Mouse (Mus musculus): ENCODE measurements at regions not wholly inside any gene's neighbourhood (a gene's known extent, or its start where the extent isn't known, plus 50 kb on each side); places are given as distances from the start of the nearest gene placed in this dataset.

GRCm38 (mm10) chr17:45811632-45812221, 78.1 kb upstream of the 1600014C23Rik start:
- 81% methylated on average over 11 of the region's 11 CpGs for WGBS
- Histone ChIP-seq H3K36me3 (no peaks in the 10 kb centered on the region), H3K4me1 (replicated peaks) (peaks cover 19% of the 10 kb centered on the region), H3K27ac (replicated peaks) (no peak overlapping the region), H3K27me3 (peaks cover under 1% of the 10 kb centered on the region; the same call in 1 of the 2 replicates), H3K9me3 (no peaks in the 10 kb centered on the region), H3K9ac (no peak overlapping the region), H3K4me3 (no peak overlapping the region), H3K4me2 (no peak overlapping the region)
- ATAC-seq (ENCODE audit: low read depth): no peak

GRCm38 (mm10) chr17:45809728-45810127, 76.1 kb upstream of the 1600014C23Rik start:
- Histone ChIP-seq H3K4me2 (no peak overlapping the region), H3K36me3 (no peaks in the 10 kb centered on the region), H3K4me1 (replicated peaks) (peaks cover 31% of the 10 kb centered on the region), H3K9me3 (no peaks in the 10 kb centered on the region), H3K27me3 (peaks cover 19% of the 10 kb centered on the region), H3K27ac (replicated peaks) (no peak overlapping the region), H3K9ac (no peak overlapping the region), H3K4me3 (no peak overlapping the region)
- no peak for ATAC-seq (ENCODE audit: low read depth)
- WGBS: 90% methylated on average over 6 of the region's 6 CpGs

GRCm38 (mm10) chr17:45808374-45808773, 74.7 kb upstream of the 1600014C23Rik start:
- no peaks in the 10 kb centered on the region for H3K36me3 ChIP-seq
- ATAC-seq (ENCODE audit: low read depth): no peak
- no peak overlapping the region for H3K4me3 ChIP-seq
- H3K4me2 ChIP-seq: no peak overlapping the region
- H3K4me1 ChIP-seq (replicated peaks): peaks cover 35% of the 10 kb centered on the region
- H3K27me3 ChIP-seq: peaks cover 27% of the 10 kb centered on the region
- 66% methylated on average over 4 of the region's 4 CpGs for WGBS
- no peak overlapping the region for H3K9ac ChIP-seq
- no peaks in the 10 kb centered on the region for H3K9me3 ChIP-seq
- H3K27ac ChIP-seq (replicated peaks): no peak overlapping the region

- peak; percentile 51 for ATAC-seq (ENCODE audit: low read depth)
- no peaks in the 10 kb centered on the region for H3K36me3 ChIP-seq
- H3K27ac ChIP-seq (replicated peaks): no peak overlapping the region
- no peak overlapping the region for H3K9ac ChIP-seq
- H3K4me1 ChIP-seq (replicated peaks): peaks cover 35% of the 10 kb centered on the region
- 33% methylated on average over 10 of the region's 13 CpGs for WGBS
- no peak overlapping the region for H3K4me2 ChIP-seq
- no peaks in the 10 kb centered on the region for H3K9me3 ChIP-seq
- peaks cover 27% of the 10 kb centered on the region for H3K27me3 ChIP-seq
- H3K4me3 ChIP-seq: no peak overlapping the region
Observed at GRCm38 (mm10) chr17:45807452-45807851, 73.8 kb upstream of the 1600014C23Rik start.

GRCm38 (mm10) chr17:45806831-45807230, 73.2 kb upstream of the 1600014C23Rik start:
- 74% methylated on average over 4 of the region's 4 CpGs for WGBS
- no peak overlapping the region for H3K4me3 ChIP-seq
- peaks cover 27% of the 10 kb centered on the region for H3K27me3 ChIP-seq
- no peaks in the 10 kb centered on the region for H3K9me3 ChIP-seq
- H3K4me2 ChIP-seq: no peak overlapping the region
- H3K27ac ChIP-seq (replicated peaks): no peak overlapping the region
- peaks cover 35% of the 10 kb centered on the region for H3K4me1 ChIP-seq (replicated peaks)
- no peaks in the 10 kb centered on the region for H3K36me3 ChIP-seq
- H3K9ac ChIP-seq: peak overlapping the region; percentile 12; the same call in 1 of the 2 replicates
- no peak for ATAC-seq (ENCODE audit: low read depth)

GRCm38 (mm10) chr17:45806430-45806829, 72.8 kb upstream of the 1600014C23Rik start:
- WGBS: 49% methylated on average over 5 of the region's 5 CpGs
- no peaks in the 10 kb centered on the region for H3K9me3 ChIP-seq
- no peak overlapping the region for H3K27ac ChIP-seq (replicated peaks)
- no peaks in the 10 kb centered on the region for H3K36me3 ChIP-seq
- H3K4me2 ChIP-seq: no peak overlapping the region
- peaks cover 27% of the 10 kb centered on the region for H3K27me3 ChIP-seq
- ATAC-seq (ENCODE audit: low read depth): no peak
- H3K9ac ChIP-seq: no peak overlapping the region
- H3K4me1 ChIP-seq (replicated peaks): peaks cover 35% of the 10 kb centered on the region
- no peak overlapping the region for H3K4me3 ChIP-seq

GRCm38 (mm10) chr17:45805471-45806082, 71.9 kb upstream of the 1600014C23Rik start:
- peaks cover 35% of the 10 kb centered on the region for H3K4me1 ChIP-seq (replicated peaks)
- peaks cover 27% of the 10 kb centered on the region for H3K27me3 ChIP-seq
- H3K9me3 ChIP-seq: no peaks in the 10 kb centered on the region
- H3K4me2 ChIP-seq: peak overlapping the region; percentile 28
- no peak overlapping the region for H3K27ac ChIP-seq (replicated peaks)
- WGBS: 1% methylated on average over 35 of the region's 35 CpGs
- 0 out of 2 replicates have a peak overlapping the region, but pooled peaks have one; percentile 17 for H3K9ac ChIP-seq
- peak; percentile 21; the same call in 1 of the 2 replicates for ATAC-seq (ENCODE audit: low read depth)
- H3K4me3 ChIP-seq: no peak overlapping the region
- H3K36me3 ChIP-seq: no peaks in the 10 kb centered on the region

- no peak for ATAC-seq (ENCODE audit: low read depth)
- H3K27ac ChIP-seq (replicated peaks): no peak overlapping the region
- H3K9me3 ChIP-seq: no peaks in the 10 kb centered on the region
- H3K4me3 ChIP-seq: no peak overlapping the region
- H3K4me1 ChIP-seq (replicated peaks): peaks cover 35% of the 10 kb centered on the region
- H3K27me3 ChIP-seq: peaks cover 27% of the 10 kb centered on the region
- H3K36me3 ChIP-seq: no peaks in the 10 kb centered on the region
- H3K9ac ChIP-seq: no peak overlapping the region
- 86% methylated on average over 8 of the region's 8 CpGs for WGBS
- no peak overlapping the region for H3K4me2 ChIP-seq
Observed at GRCm38 (mm10) chr17:45803331-45803730, 69.7 kb upstream of the 1600014C23Rik start.

GRCm38 (mm10) chr17:45802439-45802838, 68.8 kb upstream of the 1600014C23Rik start:
- no peak overlapping the region for H3K4me2 ChIP-seq
- no peaks in the 10 kb centered on the region for H3K9me3 ChIP-seq
- peaks cover 27% of the 10 kb centered on the region for H3K27me3 ChIP-seq
- no peak overlapping the region for H3K4me3 ChIP-seq
- H3K27ac ChIP-seq (replicated peaks): no peak overlapping the region
- no peak for ATAC-seq (ENCODE audit: low read depth)
- no peak overlapping the region for H3K9ac ChIP-seq
- 93% methylated on average over 8 of the region's 8 CpGs for WGBS
- H3K36me3 ChIP-seq: no peaks in the 10 kb centered on the region
- H3K4me1 ChIP-seq (replicated peaks): peaks cover 30% of the 10 kb centered on the region

- Histone ChIP-seq H3K9me3 (no peaks in the 10 kb centered on the region), H3K27ac (replicated peaks) (no peak overlapping the region), H3K9ac (no peak overlapping the region), H3K27me3 (peaks cover 8% of the 10 kb centered on the region), H3K4me1 (replicated peaks) (0 out of 2 replicates have a peak, but pooled peaks cover 9% of the 10 kb centered on the region), H3K4me2 (no peak overlapping the region), H3K4me3 (no peak overlapping the region), H3K36me3 (no peaks in the 10 kb centered on the region)
- WGBS: 96% methylated on average over 1 of the region's 1 CpGs
- ATAC-seq (ENCODE audit: low read depth): no peak
Observed at GRCm38 (mm10) chr17:45799725-45800124, 66.1 kb upstream of the 1600014C23Rik start.

- no peak overlapping the region for H3K27ac ChIP-seq (replicated peaks)
- no peaks in the 10 kb centered on the region for H3K9me3 ChIP-seq
- H3K27me3 ChIP-seq: peaks cover 1% of the 10 kb centered on the region; the same call in 1 of the 2 replicates
- no peak for ATAC-seq (ENCODE audit: low read depth)
- no peak overlapping the region for H3K9ac ChIP-seq
- 0 out of 2 replicates have a peak, but pooled peaks cover 6% of the 10 kb centered on the region for H3K4me1 ChIP-seq (replicated peaks)
- H3K4me2 ChIP-seq: no peak overlapping the region
- 78% methylated on average over 11 of the region's 11 CpGs for WGBS
- no peak overlapping the region for H3K4me3 ChIP-seq
- no peaks in the 10 kb centered on the region for H3K36me3 ChIP-seq
Observed at GRCm38 (mm10) chr17:45798996-45799395, 65.4 kb upstream of the 1600014C23Rik start.

GRCm38 (mm10) chr17:45798456-45798855, 64.8 kb upstream of the 1600014C23Rik start:
- no peak overlapping the region for H3K9ac ChIP-seq
- no peaks in the 10 kb centered on the region for H3K27me3 ChIP-seq
- no peak for ATAC-seq (ENCODE audit: low read depth)
- H3K4me3 ChIP-seq: no peak overlapping the region
- H3K4me2 ChIP-seq: no peak overlapping the region
- H3K9me3 ChIP-seq: no peaks in the 10 kb centered on the region
- H3K27ac ChIP-seq (replicated peaks): no peak overlapping the region
- H3K36me3 ChIP-seq: no peaks in the 10 kb centered on the region
- 0 out of 2 replicates have a peak, but pooled peaks cover under 1% of the 10 kb centered on the region for H3K4me1 ChIP-seq (replicated peaks)
- WGBS: 75% methylated on average over 8 of the region's 8 CpGs
